Mouse (Mus musculus) adrenal gland, adult 18-20 months (tissue): ENCODE results near the gene Prr12. TPM values are rescaled to one million over a fixed set of nuclear protein-coding genes. Genes with fewer than 3 reads are reported as not detected.

ENCODE experiments used
- DNase-seq, 2 experiments: peaks; one replicate each; pipeline ENCODE4 v3.0.0; 2021 to 2022; ENCODE audit warnings: low spot score in 2 of 2
- total RNA-seq, 2 experiments: library from RNA; stranded (reverse); gene quantifications; 1 replicate in 1 of 2; 2 replicates in 1 of 2; pipeline ENCODE4 v1.2.3; 2021

Prr12 gene
- total RNA-seq, 2 experiments from 2014 or later, result 30.8 to 45.3 TPM

GRCm38 (mm10) chr7:45078513-45078912 is 25.8 kb upstream of the Prr12 start:
- peak; percentile 75 to 81 for DNase-seq

GRCm38 (mm10) chr7:45077829-45078228 is 25.1 kb upstream of the Prr12 start:
- no peak for DNase-seq

DNA sequence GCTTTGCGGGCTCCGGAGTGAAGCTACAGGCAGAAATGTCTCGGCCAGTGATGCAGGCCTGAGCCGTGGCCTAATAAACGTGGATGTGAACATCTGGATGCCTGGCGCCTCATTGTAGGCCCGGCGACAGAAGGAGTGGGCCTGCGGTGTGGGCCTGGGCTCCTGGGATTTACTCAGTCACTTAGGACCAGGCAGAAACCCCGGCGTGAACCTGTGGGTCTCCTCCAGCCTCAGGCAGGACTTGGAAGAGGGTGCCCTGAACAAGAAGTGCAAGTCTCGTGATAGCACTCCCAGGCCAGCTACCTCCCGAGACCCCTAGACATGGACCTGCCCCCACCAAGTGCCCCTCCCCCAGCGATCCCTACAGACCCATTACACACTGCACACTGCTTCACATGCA is 24.6 kb upstream of the Prr12 start:
- DNase-seq, result no peak

DNA sequence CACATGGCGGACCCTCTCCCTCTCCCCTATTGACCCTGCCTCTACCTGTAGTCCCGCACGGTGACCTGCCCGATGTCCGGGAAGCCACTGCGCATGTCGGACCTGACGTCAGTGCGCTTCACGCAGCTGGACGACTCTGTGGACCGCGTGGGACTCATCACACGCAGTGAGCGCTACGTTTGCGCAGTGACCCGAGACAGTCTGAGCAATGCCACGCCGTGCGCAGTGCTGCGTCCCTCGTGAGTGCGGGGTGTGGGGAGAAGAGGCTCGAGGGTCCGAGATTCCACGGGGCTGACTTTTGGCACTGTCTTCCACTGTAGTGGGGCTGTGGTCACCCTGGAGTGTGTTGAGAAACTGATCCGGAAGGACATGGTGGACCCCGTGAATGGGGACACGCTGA is 23.8 kb upstream of the Prr12 start:
- DNase-seq, result no peak

GRCm38 (mm10) chr7:45075405-45075804 is 22.7 kb upstream of the Prr12 start:
- DNase-seq, result peak in 1 of 2 experiments; percentile 48

DNA sequence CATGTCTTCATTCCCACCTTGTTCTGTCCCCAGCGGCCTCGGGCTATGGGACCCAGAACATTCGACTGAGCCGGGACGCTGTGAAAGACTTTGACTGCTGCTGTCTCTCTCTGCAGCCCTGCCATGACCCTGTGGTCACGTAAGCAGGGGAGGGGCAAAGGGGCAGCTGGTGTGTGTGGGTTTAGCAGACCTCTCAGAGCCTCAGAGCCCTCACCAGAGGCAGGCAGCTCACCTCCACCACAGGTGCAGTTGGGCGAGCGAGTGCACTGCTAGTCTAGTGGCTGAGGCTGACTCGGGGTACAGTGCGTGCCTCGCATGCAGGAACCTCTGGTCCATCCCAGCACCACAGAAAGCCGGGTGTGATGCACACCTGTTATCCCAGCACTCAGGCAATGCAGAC is 21.3 kb upstream of the Prr12 start:
- no peak for DNase-seq

GRCm38 (mm10) chr7:45073171-45073707 is 20.6 kb upstream of the Prr12 start:
- DNase-seq, result no peak

DNA sequence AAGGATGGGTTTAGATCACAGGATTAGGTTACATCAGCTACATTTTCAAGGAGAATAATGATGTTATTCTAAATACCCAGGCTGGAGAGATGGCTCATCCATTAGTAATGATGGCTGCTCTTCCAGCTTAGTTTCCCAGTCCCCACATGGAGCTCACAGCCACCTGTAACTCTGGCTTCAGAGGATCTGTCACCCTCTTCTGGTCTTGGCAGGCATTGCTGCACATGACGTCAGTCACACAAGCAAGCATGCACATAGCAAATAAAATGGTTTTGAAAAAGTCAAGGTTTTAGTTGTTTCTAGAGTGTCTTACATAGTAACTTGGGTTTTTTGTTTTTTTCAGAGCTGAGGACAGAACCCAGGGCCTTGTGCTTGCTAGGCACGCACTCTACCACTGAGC is 19.5 kb upstream of the Prr12 start:
- DNase-seq, result no peak

GRCm38 (mm10) chr7:45069671-45070070 is 17.0 kb upstream of the Prr12 start:
- no peak for DNase-seq

DNA sequence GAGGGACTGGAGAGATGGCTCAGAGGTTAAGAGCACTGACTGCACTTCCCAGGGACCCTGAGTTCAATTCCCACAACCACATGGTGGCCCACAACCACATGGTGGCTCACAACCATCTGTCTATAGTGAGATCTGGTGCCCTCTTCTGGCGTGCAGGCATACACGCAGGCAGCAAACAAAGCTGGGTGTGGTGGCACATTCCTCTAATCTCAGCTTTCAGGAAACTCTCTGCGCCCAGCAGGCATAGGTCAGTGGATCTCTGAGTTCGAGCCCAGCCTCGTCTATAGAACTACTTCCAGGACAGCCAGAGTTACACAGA is 15.3 kb upstream of the Prr12 start:
- DNase-seq, result peak in 1 of 2 experiments; percentile 45

DNA sequence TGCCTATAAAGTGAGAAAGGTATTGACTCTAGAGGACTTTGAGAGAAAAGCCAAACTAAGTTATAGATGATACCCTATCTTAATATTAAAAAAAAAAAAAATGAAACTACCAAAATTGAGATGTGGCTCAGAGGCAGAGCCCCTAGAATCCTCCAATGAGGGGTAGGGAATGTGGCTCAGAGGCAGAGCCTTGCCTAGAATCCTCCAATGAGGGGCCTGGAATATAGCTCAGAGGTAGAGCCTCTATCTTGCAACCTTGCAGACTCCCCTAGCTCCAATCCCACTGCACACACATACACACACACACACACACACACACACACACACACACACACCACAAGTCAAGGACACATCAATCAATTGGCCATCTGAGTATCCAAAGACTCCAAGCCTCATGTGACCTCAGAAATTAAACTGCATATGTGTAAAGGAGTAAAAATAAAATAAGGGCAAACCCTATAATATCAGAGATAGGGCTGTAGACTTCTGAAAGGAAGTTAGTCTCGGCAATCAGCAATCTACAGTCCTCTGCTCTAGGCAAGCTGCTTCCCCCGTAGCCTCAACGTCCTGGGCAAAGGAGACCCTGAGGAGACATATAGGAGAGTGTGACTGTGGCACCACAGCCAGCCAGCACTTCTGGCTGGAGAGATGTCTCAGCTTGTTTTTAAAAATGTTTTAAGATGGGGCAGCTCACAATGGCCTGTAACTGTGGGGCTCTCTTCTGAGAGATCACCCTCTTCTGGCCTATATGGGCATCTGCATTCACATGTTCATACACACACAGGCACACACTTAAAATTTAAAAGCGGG is 14.7 kb upstream of the Prr12 start:
- no peak for DNase-seq

DNA sequence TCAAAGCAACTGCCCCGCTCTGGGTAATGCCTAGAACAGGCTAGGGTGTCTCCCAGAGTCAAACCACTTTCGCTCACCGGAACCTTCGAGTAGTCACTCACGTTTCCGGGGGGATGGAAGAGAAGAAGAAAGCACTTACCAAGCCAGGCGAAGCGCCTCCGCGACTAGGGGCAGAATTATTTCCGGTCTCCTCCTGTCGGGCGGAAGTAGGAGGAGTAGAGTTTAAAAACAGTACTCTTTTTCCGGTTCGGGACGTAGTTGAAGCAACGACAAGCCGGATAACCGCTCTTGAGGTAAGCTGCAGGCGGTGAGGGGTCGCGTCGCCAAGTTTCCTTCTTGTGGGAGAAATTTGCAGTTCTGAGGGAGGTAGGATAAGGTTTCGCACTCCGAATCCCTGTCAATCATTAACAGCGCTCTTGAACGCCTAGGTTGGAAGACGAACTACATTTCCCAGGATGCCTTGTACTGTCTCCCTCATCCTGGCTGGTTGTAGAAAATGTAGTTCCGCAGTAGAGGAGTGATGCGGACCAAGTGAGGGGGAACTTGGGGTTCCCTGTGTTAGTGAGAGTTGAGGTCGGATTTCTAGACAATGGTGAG is 9.7 kb upstream of the Prr12 start, which contains the start of the genes Nosip and Prrg2:
TSS of gene Nosip (plus strand) at position 191 of the 597 bp plus-strand sequence.
TSS of gene Prrg2 (minus strand) at position 439 of the 597 bp plus-strand sequence.
- peak; percentile 89 to 92 for DNase-seq

- no peak for DNase-seq
Measured at GRCm38 (mm10) chr7:45061532-45062075, 8.9 kb upstream of the Prr12 start.

DNA sequence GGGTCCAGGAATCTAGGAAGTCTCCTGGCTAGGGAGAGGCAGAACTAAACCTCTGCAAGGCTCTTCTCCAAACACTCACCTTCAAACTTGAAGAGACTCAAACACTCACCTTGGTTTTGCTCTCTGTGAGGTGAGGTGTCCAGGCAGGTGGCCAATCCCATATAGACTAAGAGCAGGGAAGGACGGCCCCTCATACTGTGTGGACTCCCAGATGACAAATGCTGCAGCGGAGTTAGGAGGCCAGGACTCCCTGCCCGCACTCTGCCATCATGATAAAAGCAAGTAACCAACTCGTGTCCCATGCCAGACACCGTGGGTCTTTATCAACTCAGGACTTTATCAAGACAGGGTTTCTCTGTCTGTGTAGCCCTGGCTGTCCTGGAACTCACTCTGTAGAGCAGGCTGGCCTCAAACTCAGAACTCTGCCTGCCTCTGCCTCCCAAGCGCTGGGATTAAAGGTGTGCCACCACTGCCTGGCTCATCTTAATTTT is 8.0 kb upstream of the Prr12 start:
- no peak for DNase-seq

GRCm38 (mm10) chr7:45058607-45059571 is 6.2 kb upstream of the Prr12 start:
- DNase-seq, result no peak

DNA sequence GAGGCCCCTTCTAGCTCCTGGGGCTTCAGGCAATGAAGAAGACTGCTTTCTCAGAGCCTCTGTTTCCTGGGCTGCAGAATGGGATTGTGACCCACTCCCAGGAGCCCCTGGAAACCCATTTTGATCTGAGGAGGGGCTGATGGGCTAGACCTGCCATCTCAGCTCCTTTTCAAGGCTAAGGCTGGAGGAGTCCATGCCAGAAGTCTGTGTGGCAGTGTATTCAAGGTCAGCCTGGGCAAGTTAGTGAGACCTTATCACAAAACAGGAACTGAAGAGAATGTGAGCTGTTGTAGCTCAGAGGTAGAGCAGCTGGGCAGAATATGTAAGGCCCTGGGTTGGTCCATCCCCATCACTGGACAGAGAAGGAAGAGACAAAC is 4.3 kb upstream of the Prr12 start:
- no peak for DNase-seq

DNA sequence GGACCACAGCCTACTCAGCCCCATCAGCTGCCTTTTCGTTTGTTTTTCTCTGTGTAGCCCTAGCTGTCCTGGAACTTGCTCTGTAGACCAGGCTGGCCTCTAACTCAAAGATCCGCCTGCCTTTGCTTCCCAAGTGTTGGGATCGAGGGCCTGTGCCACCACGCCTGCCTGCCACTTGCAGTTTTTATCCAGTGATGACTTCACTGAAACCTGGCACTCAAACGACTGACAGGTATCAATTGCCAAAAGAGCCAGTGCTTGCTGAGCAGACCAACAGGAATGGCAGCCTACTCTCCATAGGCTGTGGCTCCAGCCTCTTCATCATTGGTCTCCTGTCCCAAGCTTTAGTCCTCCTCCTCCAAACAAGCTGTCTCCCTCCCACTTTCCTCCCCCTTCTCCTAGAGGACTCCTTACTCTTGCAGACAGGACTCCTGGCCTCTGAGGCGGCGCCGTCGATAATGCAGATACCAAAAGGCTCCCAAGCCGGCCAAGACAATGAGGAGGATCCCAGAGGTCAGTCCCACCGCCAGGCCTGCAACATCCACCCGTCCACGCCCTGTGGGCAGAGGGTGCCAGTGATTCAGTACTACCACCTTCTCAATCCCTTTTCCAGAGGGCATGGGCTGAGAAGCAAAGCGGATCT is 3.8 kb upstream of the Prr12 start:
- DNase-seq, result no peak

DNA sequence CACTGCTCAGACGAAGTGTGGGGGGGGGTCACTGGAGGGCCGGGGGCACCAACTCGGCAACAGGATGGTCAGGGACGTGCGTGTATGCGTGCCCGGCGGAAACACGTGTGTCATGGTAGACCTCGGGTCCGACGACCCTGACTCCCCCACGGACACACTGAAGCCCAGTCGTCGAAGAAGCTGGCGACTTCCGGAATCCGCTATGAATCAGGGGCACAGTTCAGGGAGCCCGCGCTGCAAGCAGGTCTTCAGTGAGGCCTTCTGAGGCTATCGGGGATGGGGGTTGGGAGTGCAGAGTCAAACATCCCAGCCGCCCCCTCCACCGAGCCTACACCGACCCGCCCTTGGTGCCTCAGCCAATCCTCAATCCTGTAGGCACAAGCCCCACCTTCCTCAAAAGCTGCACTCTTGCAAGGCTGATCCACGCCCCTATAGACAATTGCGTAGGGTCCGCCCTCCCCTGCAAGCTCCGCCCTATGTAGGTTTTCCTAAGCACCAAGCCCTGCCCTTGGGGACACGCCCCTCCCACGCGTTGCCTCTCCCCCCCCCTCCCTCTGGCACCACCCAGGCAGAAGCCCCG is 1.3 kb upstream of the Prr12 start:
- DNase-seq, result peak; percentile 80 to 83

DNA sequence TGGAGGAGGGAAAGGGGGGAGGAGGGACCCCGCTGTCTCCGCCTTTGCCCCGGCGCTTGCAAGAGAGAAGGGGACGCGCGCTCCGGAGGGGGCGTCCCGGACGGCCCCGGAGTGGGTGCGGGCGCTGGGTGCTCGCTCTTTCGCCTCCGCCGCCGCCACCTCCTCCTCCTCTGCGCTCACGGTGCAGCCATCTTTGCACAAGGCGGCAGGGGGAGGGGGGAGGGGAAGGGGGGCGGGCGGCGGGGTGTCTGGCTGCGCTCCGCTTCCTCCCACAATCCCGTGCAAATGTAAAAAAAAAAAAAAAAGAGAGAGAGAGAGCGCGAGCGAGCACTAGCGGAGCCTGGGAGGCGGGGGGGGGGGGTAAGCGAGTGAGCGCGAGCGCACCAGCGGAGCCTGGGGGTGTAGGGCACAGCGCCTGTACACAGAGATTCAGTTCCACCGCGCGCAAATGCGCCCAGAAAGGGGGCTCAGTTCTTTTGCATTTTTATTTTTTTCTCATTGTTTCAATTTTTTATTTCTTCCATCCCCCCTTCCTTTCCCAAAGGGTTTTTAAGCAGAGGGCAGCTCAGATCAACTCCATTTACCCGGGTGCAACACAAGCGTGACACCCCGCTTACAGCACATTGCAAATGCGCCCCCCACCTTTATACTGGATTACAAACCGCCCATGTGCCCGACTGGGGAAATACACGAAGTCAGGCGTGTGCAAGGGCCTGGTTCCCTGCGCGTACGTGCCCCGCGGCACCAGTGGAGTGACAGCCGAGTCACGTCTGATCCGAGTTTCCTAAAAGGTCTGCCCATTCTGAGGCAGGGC is 643 bp upstream of the Prr12 start:
- peak; percentile 70 to 72 for DNase-seq
